Mouse (Mus musculus): ENCODE results near the gene Tgfb1.

Gene Tgfb1

GRCm38 (mm10) chr7:25686680-25687531 is at the start of gene Tgfb1:
TSS of gene Tgfb1 (plus strand) at chr7:25687002.
- DNase-seq = peak; percentile 91 to 93

GRCm38 (mm10) chr7:25637099-25637498 is 49.7 kb upstream of the Tgfb1 start:
- no peak for DNase-seq

GRCm38 (mm10) chr7:25639754-25640153 is 47.0 kb upstream of the Tgfb1 start:
- no peak for DNase-seq

GRCm38 (mm10) chr7:25644136-25644535 is 42.7 kb upstream of the Tgfb1 start:
- DNase-seq = no peak

GRCm38 (mm10) chr7:25644631-25645030 is 42.2 kb upstream of the Tgfb1 start:
- no peak for DNase-seq

GRCm38 (mm10) chr7:25645074-25645473 is 41.7 kb upstream of the Tgfb1 start:
- peak; percentile 37 to 49 for DNase-seq

- DNase-seq = peak; percentile 80 to 87
Measured at GRCm38 (mm10) chr7:25647574-25648123, 39.2 kb upstream of the Tgfb1 start.

- no peak for DNase-seq
Measured at GRCm38 (mm10) chr7:25649839-25650238, 37.0 kb upstream of the Tgfb1 start.

GRCm38 (mm10) chr7:25651281-25651680 is 35.5 kb upstream of the Tgfb1 start:
- DNase-seq = peak; percentile 48 to 64

- DNase-seq = no peak
Measured at GRCm38 (mm10) chr7:25652244-25652759, 34.5 kb upstream of the Tgfb1 start.

GRCm38 (mm10) chr7:25655601-25656428 is 31.0 kb upstream of the Tgfb1 start:
- no peak for DNase-seq

- no peak for DNase-seq
Measured at GRCm38 (mm10) chr7:25657785-25658184, 29.0 kb upstream of the Tgfb1 start.

- peak; percentile 98 to 99 for DNase-seq
Measured at GRCm38 (mm10) chr7:25658657-25659472, 27.9 kb upstream of the Tgfb1 start, which contains the start of the genes Bckdha and Exosc5. TSS of gene Bckdha (minus strand) at chr7:25658981. TSS of gene Exosc5 (plus strand) at chr7:25659164.

- DNase-seq = no peak
Measured at GRCm38 (mm10) chr7:25666381-25666780, 20.4 kb upstream of the Tgfb1 start.

- no peak for DNase-seq
Measured at GRCm38 (mm10) chr7:25669158-25669557, 17.6 kb upstream of the Tgfb1 start.

GRCm38 (mm10) chr7:25669631-25670030 is 17.2 kb upstream of the Tgfb1 start:
- no peak for DNase-seq

GRCm38 (mm10) chr7:25670096-25670495 is 16.7 kb upstream of the Tgfb1 start:
- DNase-seq = no peak

- no peak for DNase-seq
Measured at GRCm38 (mm10) chr7:25671686-25672085, 15.1 kb upstream of the Tgfb1 start.

GRCm38 (mm10) chr7:25672442-25672841 is 14.4 kb upstream of the Tgfb1 start:
- DNase-seq = no peak

GRCm38 (mm10) chr7:25674297-25674696 is 12.5 kb upstream of the Tgfb1 start:
- no peak for DNase-seq

GRCm38 (mm10) chr7:25674719-25675300 is 12.0 kb upstream of the Tgfb1 start, which contains the start of gene Tmem91:
TSS of gene Tmem91 (minus strand) at chr7:25675166.
- peak in 1 of 2 experiments; percentile 42 for DNase-seq

GRCm38 (mm10) chr7:25675405-25675804 is 11.4 kb upstream of the Tgfb1 start:
- DNase-seq = no peak

Measured in thymus, postnatal 36 days (tissue).